Mouse (Mus musculus) lung, embryonic 16.5 days (tissue): ENCODE results near the gene Lrrc46. TPM values are rescaled to one million over a fixed set of nuclear protein-coding genes. Genes with fewer than 3 reads are reported as not detected.

Source experiments
- ATAC-seq: fragments of 200-750 bp; cut with Nextera tagmentation; 2 replicates; pipeline ENCODE4 v1.8.0; 2017; ENCODE audit warnings: low read depth, mild to moderate bottlenecking, moderate library complexity
- H3K27ac ChIP-seq: fragments of 300-500 bp; sonication (generic); 2 replicates; pipeline ENCODE4 v1.5.1; 2014; ENCODE audit warnings: mild to moderate bottlenecking, control low read depth, low read length
- H3K27me3 ChIP-seq: fragments of 300-500 bp; sonication (generic); 2 replicates; pipeline ENCODE4 v1.6.1; 2014; ENCODE audit warnings: low read depth, low read length, mixed read lengths; ENCODE audit not compliant: control insufficient read depth, insufficient read depth
- H3K36me3 ChIP-seq: fragments of 300-500 bp; sonication (generic); 2 replicates; pipeline ENCODE4 v1.6.1; 2014; ENCODE audit warnings: low read length; ENCODE audit not compliant: control insufficient read depth, insufficient read depth
- H3K4me1 ChIP-seq: fragments of 300-500 bp; sonication (generic); replicated peaks from 2 replicates; pipeline ENCODE4 v1.6.1; 2014; ENCODE audit warnings: low read length, mixed read lengths; ENCODE audit not compliant: control insufficient read depth, insufficient read depth
- H3K4me2 ChIP-seq: fragments of 300-500 bp; sonication (generic); 2 replicates; pipeline ENCODE4 v1.6.1; 2014; ENCODE audit warnings: low read depth, low read length, control low read depth
- H3K4me3 ChIP-seq: fragments of 300-500 bp; sonication (generic); 2 replicates; pipeline ENCODE4 v1.5.1; 2014; ENCODE audit warnings: mild to moderate bottlenecking, low read length, control low read depth
- H3K9ac ChIP-seq: fragments of 300-500 bp; sonication (generic); 2 replicates; pipeline ENCODE4 v1.6.1; 2014; ENCODE audit warnings: low read length, control low read depth
- H3K9me3 ChIP-seq: fragments of 300-500 bp; sonication (generic); 2 replicates; pipeline ENCODE4 v1.6.1; 2016; ENCODE audit warnings: low read length; ENCODE audit not compliant: control insufficient read depth
- WGBS: fragments of 180-500 bp; shearing (Covaris S2); extraction: QIAGEN DNeasy Blood & Tissue Kit; methylation state at CpG from one replicate; pipeline ENCODE4 v1.1.7; 2014; 5-methylcytosine and 5-hydroxymethylcytosine counted together
- polyA plus RNA-seq: library from polyadenylated mRNA; unstranded; fragments of >200 nt; fragmentation: Nextera tagmentation; extraction: Ambion mirVana; gene quantifications from 2 replicates; pipeline ENCODE4 v1.2.1, GENCODE M21; 2015

The Lrrc46 gene
- polyA plus RNA-seq, 1 experiment from 2014 or later: 8.7 TPM

- H3K27ac ChIP-seq: no peak overlapping the region
- H3K9me3 ChIP-seq: no peaks in the 10 kb centered on the region
- peaks cover 71% of the 10 kb centered on the region for H3K27me3 ChIP-seq
- H3K4me1 ChIP-seq: peaks cover 34% of the 10 kb centered on the region
- ATAC-seq: no peak
- H3K4me3 ChIP-seq: peak overlapping the region; percentile 61
- peak overlapping the region; percentile 97 for H3K4me2 ChIP-seq
- WGBS: 2% methylated on average over 27 of the region's 27 CpGs
- no peaks in the 10 kb centered on the region for H3K36me3 ChIP-seq
- peak overlapping the region; percentile 73 for H3K9ac ChIP-seq
Measured at GRCm38 (mm10) chr11:97021121-97021765, 20.0 kb downstream of the Lrrc46 start.

DNA sequence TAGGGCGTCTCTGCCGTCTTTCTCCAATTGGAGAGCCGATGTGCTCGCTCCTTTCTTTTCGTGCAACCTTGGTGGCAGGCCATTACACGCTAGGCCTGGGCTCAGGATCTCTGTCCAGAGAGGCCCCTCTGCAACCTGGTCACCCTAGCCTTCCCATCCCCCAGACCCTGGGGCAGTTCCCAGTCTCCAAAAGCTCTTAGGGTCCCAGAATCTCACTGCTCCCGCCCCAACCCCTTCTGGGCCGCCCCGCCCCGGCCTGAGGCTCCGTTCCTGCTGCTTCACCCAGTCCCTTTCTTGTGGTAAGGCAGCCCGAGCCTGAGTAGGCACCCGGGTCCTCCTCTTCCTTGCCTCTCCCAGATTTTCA lies 21.9 kb downstream of the Lrrc46 start:
- no peak overlapping the region for H3K27ac ChIP-seq
- no peak overlapping the region for H3K9ac ChIP-seq
- 11% methylated on average over 13 of the region's 13 CpGs for WGBS

DNA sequence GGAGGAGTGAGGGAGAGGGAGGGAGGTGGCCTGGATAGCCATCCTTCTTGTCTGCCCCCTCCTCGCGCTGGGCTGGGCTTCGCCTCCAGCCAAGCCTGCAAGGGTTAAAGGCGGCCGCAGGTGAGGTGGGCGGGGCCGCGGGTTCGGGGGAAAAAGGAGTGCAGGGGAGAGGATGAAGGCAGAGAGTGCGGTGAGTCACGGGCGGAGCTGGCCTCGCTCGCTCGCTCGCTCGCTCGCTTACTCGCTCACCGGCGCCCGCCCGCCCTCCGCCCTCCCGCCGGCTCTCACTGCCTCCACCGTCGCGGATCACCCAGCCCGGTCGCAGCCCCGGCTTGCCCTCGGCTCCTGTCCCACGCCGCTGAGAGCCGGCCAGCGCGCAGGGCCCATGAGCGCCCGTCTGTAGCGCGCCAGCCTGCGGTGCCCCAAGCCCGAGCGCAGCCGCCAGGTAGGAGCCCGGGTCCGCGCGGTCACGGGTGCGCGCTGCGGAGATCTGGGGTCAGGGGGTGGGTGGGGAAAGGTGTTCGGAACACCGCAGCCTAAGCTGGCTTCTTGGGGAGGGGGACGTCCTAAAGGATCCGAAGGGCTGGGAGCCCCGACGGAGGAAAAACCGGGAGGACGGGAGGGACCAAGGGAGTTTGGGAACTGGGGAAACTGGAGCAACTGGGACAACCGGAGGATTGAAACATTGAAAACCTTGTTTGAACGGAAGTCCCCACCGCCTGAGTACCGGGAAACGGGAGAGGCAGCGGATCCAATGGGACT lies 22.4 kb downstream of the Lrrc46 start:
- WGBS: 3% methylated on average over 59 of the region's 68 CpGs
- peak overlapping the region; percentile 48 for H3K4me3 ChIP-seq
- H3K27ac ChIP-seq: no peak overlapping the region
- H3K27me3 ChIP-seq: peaks cover 76% of the 10 kb centered on the region
- H3K4me2 ChIP-seq: peak overlapping the region; percentile 75
- peak overlapping the region; percentile 42 for H3K9ac ChIP-seq
- H3K9me3 ChIP-seq: no peaks in the 10 kb centered on the region
- H3K36me3 ChIP-seq: no peaks in the 10 kb centered on the region
- H3K4me1 ChIP-seq: peaks cover 28% of the 10 kb centered on the region
- peak; percentile 30 for ATAC-seq

More for the DNA sequence above, 21.9 kb downstream of the Lrrc46 start:
- H3K4me1 ChIP-seq: peaks cover 28% of the 10 kb centered on the region
- no peaks in the 10 kb centered on the region for H3K36me3 ChIP-seq
- no peak for ATAC-seq
- no peaks in the 10 kb centered on the region for H3K9me3 ChIP-seq
- peaks cover 79% of the 10 kb centered on the region for H3K27me3 ChIP-seq
- peak overlapping the region; percentile 75 for H3K4me2 ChIP-seq
- peak overlapping the region; percentile 48 for H3K4me3 ChIP-seq

- Histone ChIP-seq H3K27ac (no peak overlapping the region), H3K4me3 (peak overlapping the region; percentile 48), H3K36me3 (no peaks in the 10 kb centered on the region), H3K27me3 (peaks cover 68% of the 10 kb centered on the region), H3K4me2 (peak overlapping the region; percentile 75), H3K9me3 (no peaks in the 10 kb centered on the region), H3K4me1 (peaks cover 31% of the 10 kb centered on the region), H3K9ac (peak overlapping the region; percentile 42)
- no peak; the same call in 1 of the 2 replicates for ATAC-seq
- WGBS: 2% methylated on average over 36 of the region's 36 CpGs
Measured at GRCm38 (mm10) chr11:97017696-97018582, 23.3 kb downstream of the Lrrc46 start.

DNA sequence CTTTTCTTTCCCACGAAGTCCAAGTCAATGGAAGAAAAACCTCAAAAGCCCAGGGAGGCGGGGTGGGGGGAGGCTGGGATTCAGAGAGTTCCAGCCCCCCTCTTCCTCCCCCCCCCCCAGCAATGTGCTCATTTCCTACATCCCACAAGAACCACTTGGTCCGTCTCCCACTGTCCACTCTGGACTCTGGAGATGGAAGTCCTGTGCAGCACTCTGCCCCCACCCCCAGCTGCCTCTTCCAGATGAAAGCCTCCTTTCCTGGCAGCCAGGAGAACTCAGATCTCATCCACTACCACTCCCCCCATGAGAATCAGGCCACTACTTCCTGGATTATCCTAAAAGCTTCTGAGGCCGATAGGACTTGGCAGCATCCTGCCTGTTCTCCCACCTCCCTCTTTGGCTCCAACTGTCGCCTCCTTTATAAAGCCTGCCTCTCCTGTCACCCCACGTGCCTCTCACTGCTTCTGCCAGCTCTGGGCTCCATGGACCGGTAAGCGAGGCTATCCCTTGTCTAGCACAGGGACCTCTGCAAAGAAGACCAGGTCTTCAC lies 28.0 kb downstream of the Lrrc46 start, which contains the start of gene Sp6:
TSS of gene Sp6 (plus strand) at position 274 of the 550 bp plus-strand sequence.
- Histone ChIP-seq H3K9me3 (no peaks in the 10 kb centered on the region), H3K4me2 (no peak within 1 kb of the TSS), H3K27me3 (peaks cover 28% of the 10 kb centered on the region), H3K36me3 (no peaks in the 10 kb centered on the region), H3K4me1 (peaks cover 8% of the 10 kb centered on the region), H3K9ac (no peak within 1 kb of the TSS), H3K27ac (no peak within 1 kb of the TSS), H3K4me3 (no peak within 1 kb of the TSS)
- WGBS: 27% methylated on average over 8 of the region's 8 CpGs
- peak; percentile 17; the same call in 1 of the 2 replicates for ATAC-seq

DNA sequence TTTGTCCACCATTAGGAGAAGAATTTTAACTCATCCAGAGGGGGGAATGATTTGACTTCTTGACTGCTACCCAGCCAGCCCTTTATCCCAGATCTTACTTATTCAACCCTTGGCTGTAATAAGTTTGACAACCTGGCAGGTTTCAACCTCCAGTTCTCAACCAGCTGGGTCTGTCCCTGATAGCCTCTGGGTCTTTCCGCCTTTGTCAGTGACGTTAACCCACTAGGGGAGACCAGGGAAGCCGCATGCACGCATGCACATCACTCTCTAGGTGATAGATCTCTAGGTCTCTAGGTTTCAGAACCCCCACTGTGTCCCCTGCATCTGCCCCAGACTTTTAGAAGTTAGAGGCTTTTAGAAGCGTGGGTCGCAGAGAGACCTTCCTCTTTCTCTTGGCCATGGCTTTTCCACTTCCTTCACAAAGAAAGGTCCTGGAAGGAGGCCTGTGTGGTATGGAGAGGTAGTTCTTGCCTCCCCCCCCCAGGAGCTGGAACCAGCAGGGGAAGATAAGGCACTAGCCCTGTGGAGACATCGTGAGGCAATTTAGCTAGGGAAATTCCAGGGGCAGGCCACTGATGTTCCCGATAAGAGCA lies 31.9 kb downstream of the Lrrc46 start:
- Histone ChIP-seq H3K9me3 (no peaks in the 10 kb centered on the region), H3K36me3 (no peaks in the 10 kb centered on the region), H3K4me1 (0 out of 2 replicates have a peak, but pooled peaks cover 3% of the 10 kb centered on the region), H3K27ac (no peak overlapping the region), H3K27me3 (peaks cover 3% of the 10 kb centered on the region; the same call in 1 of the 2 replicates), H3K9ac (no peak overlapping the region), H3K4me2 (no peak overlapping the region), H3K4me3 (no peak overlapping the region)
- 48% methylated on average over 8 of the region's 8 CpGs for WGBS
- ATAC-seq: no peak

DNA sequence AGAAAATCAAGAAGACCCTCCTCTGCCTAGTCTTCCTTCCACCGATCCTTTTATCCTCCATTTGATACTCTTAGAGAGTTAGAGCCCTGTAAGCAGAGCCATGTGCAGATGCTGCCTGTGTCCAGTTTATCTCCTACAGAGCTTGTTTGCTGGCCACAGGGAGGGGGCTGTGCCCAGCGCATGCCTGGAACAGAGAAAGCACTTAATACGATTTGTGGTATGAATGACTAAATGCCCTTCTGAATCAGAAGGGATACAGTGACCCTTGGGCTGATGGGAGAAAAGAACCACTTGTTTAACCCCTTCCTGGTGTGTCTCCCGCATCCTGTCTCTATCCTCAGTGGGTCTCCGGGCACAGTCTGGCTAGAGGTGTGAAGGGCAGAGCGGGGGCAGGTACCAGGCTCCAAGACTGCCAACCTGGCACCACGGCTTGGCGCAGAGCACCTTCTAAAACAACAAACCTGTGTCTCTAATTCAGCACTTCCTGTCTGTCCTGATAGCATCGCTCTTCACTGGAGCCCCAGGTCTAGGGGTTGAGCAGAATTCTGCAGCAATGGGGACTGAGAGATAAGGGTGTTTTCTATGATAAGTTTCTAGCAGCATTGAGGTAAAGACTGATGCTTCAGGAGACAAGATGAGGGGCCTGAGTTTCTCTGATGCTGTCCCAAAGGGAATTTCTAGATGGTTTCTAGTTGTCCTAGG lies 34.0 kb downstream of the Lrrc46 start:
- no peaks in the 10 kb centered on the region for H3K36me3 ChIP-seq
- H3K4me1 ChIP-seq: no peaks in the 10 kb centered on the region
- 42% methylated on average over 9 of the region's 9 CpGs for WGBS
- H3K27me3 ChIP-seq: peaks cover 3% of the 10 kb centered on the region; the same call in 1 of the 2 replicates
- H3K9me3 ChIP-seq: no peaks in the 10 kb centered on the region
- no peak for ATAC-seq
- no peak overlapping the region for H3K4me2 ChIP-seq
- no peak overlapping the region for H3K27ac ChIP-seq
- no peak overlapping the region for H3K4me3 ChIP-seq
- H3K9ac ChIP-seq: no peak overlapping the region

- H3K36me3 ChIP-seq: no peaks in the 10 kb centered on the region
- no peaks in the 10 kb centered on the region for H3K4me1 ChIP-seq
- no peak overlapping the region for H3K4me2 ChIP-seq
- 24% methylated on average over 5 of the region's 5 CpGs for WGBS
- H3K9ac ChIP-seq: no peak overlapping the region
- H3K9me3 ChIP-seq: no peaks in the 10 kb centered on the region
- H3K27me3 ChIP-seq: no peaks in the 10 kb centered on the region; the same call in 1 of the 2 replicates
- ATAC-seq: no peak
- H3K27ac ChIP-seq: no peak overlapping the region
- H3K4me3 ChIP-seq: no peak overlapping the region
Measured at GRCm38 (mm10) chr11:97003170-97003569, 38.0 kb downstream of the Lrrc46 start.
